8 mouse cellular contexts compared by ENCODE assay signal in the genomic region with DNA sequence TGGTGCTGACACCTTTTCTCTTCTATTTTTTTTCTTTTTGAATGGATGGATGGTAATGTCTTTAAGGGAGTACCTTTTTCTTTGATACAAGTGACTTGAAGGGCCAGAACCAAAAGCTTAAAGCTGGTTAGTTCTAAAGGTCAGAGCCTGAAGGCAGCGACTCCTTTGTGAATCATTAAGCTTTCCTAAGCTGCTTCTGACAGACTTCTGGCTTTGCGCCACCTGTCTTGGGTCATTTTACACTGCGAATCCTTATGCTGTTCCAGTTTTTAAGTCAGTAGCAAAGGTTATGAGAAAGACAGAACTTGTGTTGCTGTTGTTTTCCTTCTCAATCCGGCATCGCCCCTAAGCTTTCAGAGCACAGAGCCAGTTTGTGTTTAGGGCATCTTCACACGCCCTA.
DNase-seq lines count a peak whose midpoint lies in the region; ATAC-seq and TF ChIP-seq lines count a peak whose summit lies in the region.

No protein-coding gene starts in this region.

- no peak overlapping the region for H3K4me2 ChIP-seq in intestine, embryonic 16.5 days (ENCODE audit: low read depth, low read length)
- 0 out of 2 replicates have a peak overlapping the region, but pooled peaks have one; percentile 25 for H3K4me2 ChIP-seq in midbrain, embryonic 12.5 days (replicated peaks)

- peak; percentile 28 to 39 for DNase-seq in lung, adult 18-20 months
- DNase-seq in lung, adult 2 months, result no peak
- DNase-seq in adrenal gland, postnatal 36 days, result peak; percentile 80 to 81
- no peak for DNase-seq in layer of hippocampus, adult 9-10 months (ENCODE audit: low spot score)
- DNase-seq in spleen, adult 18-20 months, result no peak

- no peak overlapping the region for H3K9ac ChIP-seq in intestine, embryonic 16.5 days (ENCODE audit: low read depth, low read length)
- no peak overlapping the region for H3K9ac ChIP-seq in midbrain, embryonic 12.5 days (replicated peaks)

- no peak for TF ChIP-seq CTCF in lung, adult 2 months (IDR thresholded peaks at IDR 0.05; ENCODE audit: insufficient read depth, low read length)

- no peak overlapping the region for H3K4me3 ChIP-seq in lung, adult 2 months (replicated peaks; ENCODE audit: extremely low read depth, low read depth, low read length)
- H3K4me3 ChIP-seq in intestine, embryonic 16.5 days (ENCODE audit: low read length), result no peak overlapping the region
- H3K4me3 ChIP-seq in midbrain, embryonic 12.5 days, result no peak overlapping the region

- peak overlapping the region; percentile 40; the same call in 1 of the 2 replicates for H3K27ac ChIP-seq in intestine, embryonic 16.5 days (ENCODE audit: low read length)
- H3K27ac ChIP-seq in midbrain, embryonic 12.5 days (replicated peaks), result no peak overlapping the region

- 52% methylated on average over 6 of the region's 6 CpGs for WGBS in lung, adult 2 months
- WGBS in intestine, embryonic 16.5 days, result 42% methylated on average over 6 of the region's 6 CpGs
- WGBS in midbrain, embryonic 12.5 days, result 27% methylated on average over 6 of the region's 6 CpGs

- TF ChIP-seq POLR2A in lung, adult 2 months (IDR thresholded peaks at IDR 0.05; ENCODE audit: borderline replicate concordance, extremely low read depth, low read depth, low read length), result no peak

- no peaks in the 10 kb centered on the region for H3K9me3 ChIP-seq in intestine, embryonic 16.5 days (ENCODE audit: control insufficient read depth, low read length)
- H3K9me3 ChIP-seq in midbrain, embryonic 12.5 days, result no peaks in the 10 kb centered on the region

- H3K4me1 ChIP-seq in lung, adult 2 months (ENCODE audit: control insufficient read depth, insufficient read depth, low read length), result peaks cover 2% of the 10 kb centered on the region
- H3K4me1 ChIP-seq in intestine, embryonic 16.5 days (ENCODE audit: control insufficient read depth, insufficient read depth, low read length), result peaks cover 21% of the 10 kb centered on the region
- H3K4me1 ChIP-seq in midbrain, embryonic 12.5 days, result peaks cover 22% of the 10 kb centered on the region

- H3K36me3 ChIP-seq in intestine, embryonic 16.5 days (ENCODE audit: control insufficient read depth, insufficient read depth, low read length), result no peaks in the 10 kb centered on the region
- H3K36me3 ChIP-seq in midbrain, embryonic 12.5 days, result no peaks in the 10 kb centered on the region

- H3K27me3 ChIP-seq in intestine, embryonic 16.5 days (replicated peaks; ENCODE audit: control insufficient read depth, insufficient read depth, low read length), result no peaks in the 10 kb centered on the region
- H3K27me3 ChIP-seq in midbrain, embryonic 12.5 days, result peaks cover 13% of the 10 kb centered on the region

- ATAC-seq in intestine, embryonic 16.5 days, result peak; percentile 77
- no peak for ATAC-seq in midbrain, embryonic 12.5 days (ENCODE audit: low FRiP score, low read depth)
- no peak for ATAC-seq in inflammation-experienced regulatory T-cells, adult 6 months

Comparison
In these comparisons a context has a peak if more than half of its experiments do, and no peak if none do; other contexts are left out.
1. DNase-seq: peak in lung, adult 18-20 months (2 of 2) and adrenal gland, postnatal 36 days (2 of 2); none in lung, adult 2 months (single experiment), layer of hippocampus, adult 9-10 months (single experiment) and spleen, adult 18-20 months (0 of 2).